Mouse (Mus musculus) embryonic facial prominence, embryonic 14.5 days (tissue): ENCODE results near the gene Hexb. TPM values are rescaled to one million over a fixed set of nuclear protein-coding genes. Genes with fewer than 3 reads are reported as not detected.
"Not testable (repeated sequence)": the region's sequence is repeated elsewhere in the genome, so short reads cannot be mapped to it uniquely, and the experiment has no call there.

ENCODE experiments used
- ATAC-seq: fragments of 200-750 bp; cut with Nextera tagmentation; 2 replicates; pipeline ENCODE4 v1.8.0; 2017; ENCODE audit warnings: low read depth, moderate number of reproducible peaks, moderate TSS enrichment
- DNase-seq: peaks from one replicate; pipeline ENCODE4 v3.0.0-alpha.2; 2015; ENCODE audit warnings: low spot score
- H3K27ac ChIP-seq: fragments of 300-500 bp; sonication (generic); replicated peaks from 2 replicates; pipeline ENCODE4 v1.5.1; 2014; ENCODE audit warnings: low read depth, mild to moderate bottlenecking, low read length, moderate library complexity
- H3K27me3 ChIP-seq: fragments of 300-500 bp; sonication (generic); replicated peaks from 2 replicates; pipeline ENCODE4 v1.6.1; 2014; ENCODE audit warnings: low read length; ENCODE audit not compliant: control insufficient read depth, insufficient read depth
- H3K36me3 ChIP-seq: fragments of 300-500 bp; sonication (generic); 2 replicates; pipeline ENCODE4 v1.6.1; 2014; ENCODE audit warnings: low read length, mixed read lengths; ENCODE audit not compliant: control insufficient read depth, insufficient read depth
- H3K4me1 ChIP-seq: fragments of 300-500 bp; sonication (generic); 2 replicates; pipeline ENCODE4 v1.6.1; 2014; ENCODE audit warnings: antibody characterized with exemption, low read length; ENCODE audit not compliant: control insufficient read depth, insufficient read depth
- H3K4me2 ChIP-seq: fragments of 300-500 bp; sonication (generic); 2 replicates; pipeline ENCODE4 v1.6.1; 2014; ENCODE audit warnings: low read depth, mild to moderate bottlenecking, low read length, moderate library complexity, mixed read lengths
- H3K4me3 ChIP-seq: fragments of 300-500 bp; sonication (generic); 2 replicates; pipeline ENCODE4 v1.5.1; 2014; ENCODE audit warnings: low read depth, mild to moderate bottlenecking, low read length
- H3K9ac ChIP-seq: fragments of 300-500 bp; sonication (generic); 2 replicates; pipeline ENCODE4 v1.6.1; 2014; ENCODE audit warnings: low read depth, mild to moderate bottlenecking, low read length, moderate library complexity, mixed read lengths
- H3K9me3 ChIP-seq: fragments of 300-500 bp; sonication (generic); 2 replicates; pipeline ENCODE4 v1.6.1; 2016; ENCODE audit warnings: low read length; ENCODE audit not compliant: control insufficient read depth
- WGBS: fragments of 180-500 bp; shearing (Covaris S2); extraction: QIAGEN DNeasy Blood & Tissue Kit; methylation state at CpG from one replicate; pipeline ENCODE4 v1.1.7; 2014; 5-methylcytosine and 5-hydroxymethylcytosine counted together
- polyA plus RNA-seq: library from polyadenylated mRNA; unstranded; fragments of >200 nt; fragmentation: Nextera tagmentation; extraction: Ambion mirVana; gene quantifications from 2 replicates; pipeline ENCODE4 v1.2.1, GENCODE M21; 2014

Gene Hexb
- polyA plus RNA-seq, 1 experiment from 2014 or later = 44.4 TPM

GRCm38 (mm10) chr13:97137466-97138400 lies 60.4 kb downstream of the Hexb start, which contains the start of the genes Gfm2 and Nsa2:
Gene Gfm2 (plus strand): TSS chr13:97137937.
Gene Nsa2 (minus strand): TSS chr13:97137937.
- peak within 1 kb of the TSS; percentile 80 for H3K4me2 ChIP-seq
- H3K27me3 ChIP-seq = no peaks in the 10 kb centered on the region
- peaks cover 3% of the 10 kb centered on the region; the same call in 1 of the 2 replicates for H3K4me1 ChIP-seq
- under 1% methylated on average over 54 of the region's 57 CpGs for WGBS
- DNase-seq = peak; percentile 97
- H3K27ac ChIP-seq = peak within 1 kb of the TSS; percentile 77
- ATAC-seq = peak; percentile 98
- H3K36me3 ChIP-seq = peaks cover 27% of the 10 kb centered on the region
- peak within 1 kb of the TSS; percentile 71 for H3K4me3 ChIP-seq
- H3K9me3 ChIP-seq = no peaks in the 10 kb centered on the region
- H3K9ac ChIP-seq = peak within 1 kb of the TSS; percentile 82

- ATAC-seq, DNase-seq: not testable (repeated sequence)
- no CpG with 5 or more reads among the region's 2 CpGs for WGBS
Measured at GRCm38 (mm10) chr13:97130413-97130812, 67.7 kb downstream of the Hexb start.

GRCm38 (mm10) chr13:97129654-97130053 lies 68.5 kb downstream of the Hexb start:
- 82% methylated on average over 2 of the region's 4 CpGs for WGBS
- H3K4me3 ChIP-seq, H3K27me3 ChIP-seq, ATAC-seq, DNase-seq, H3K4me1 ChIP-seq, H3K9me3 ChIP-seq, H3K4me2 ChIP-seq, H3K27ac ChIP-seq, H3K9ac ChIP-seq: not testable (repeated sequence)
- peaks cover 29% of the 10 kb centered on the region for H3K36me3 ChIP-seq

More at GRCm38 (mm10) chr13:97130413-97130812, 67.7 kb downstream of the Hexb start:
- H3K9me3 ChIP-seq, H3K4me3 ChIP-seq, H3K27ac ChIP-seq, H3K27me3 ChIP-seq, H3K4me1 ChIP-seq, H3K9ac ChIP-seq, H3K4me2 ChIP-seq: not testable (repeated sequence)
- peaks cover 33% of the 10 kb centered on the region for H3K36me3 ChIP-seq

Other genes with a start within 250 kb of the Hexb start
- not detected in 2 replicates for gene 1700029F12Rik, start 164.0 kb downstream of the Hexb start, polyA plus RNA-seq
- 3.0 and 3.2 TPM in 2 replicates for gene Fam169a, start 131.1 kb downstream of the Hexb start, polyA plus RNA-seq
- 3.6 and 5.4 TPM in 2 replicates for gene Gm6169, start 99.1 kb downstream of the Hexb start, polyA plus RNA-seq
- 21.7 and 23.1 TPM in 2 replicates for gene Gfm2, start 60.4 kb downstream of the Hexb start, polyA plus RNA-seq
- 74.3 and 77.3 TPM in 2 replicates for gene Nsa2, start 60.4 kb downstream of the Hexb start, polyA plus RNA-seq
- 9.5 TPM in 2 replicates for gene Enc1, start 42.7 kb upstream of the Hexb start, polyA plus RNA-seq